Comparison of ENCODE assay signal across 8 mouse cellular contexts in the genomic region with DNA sequence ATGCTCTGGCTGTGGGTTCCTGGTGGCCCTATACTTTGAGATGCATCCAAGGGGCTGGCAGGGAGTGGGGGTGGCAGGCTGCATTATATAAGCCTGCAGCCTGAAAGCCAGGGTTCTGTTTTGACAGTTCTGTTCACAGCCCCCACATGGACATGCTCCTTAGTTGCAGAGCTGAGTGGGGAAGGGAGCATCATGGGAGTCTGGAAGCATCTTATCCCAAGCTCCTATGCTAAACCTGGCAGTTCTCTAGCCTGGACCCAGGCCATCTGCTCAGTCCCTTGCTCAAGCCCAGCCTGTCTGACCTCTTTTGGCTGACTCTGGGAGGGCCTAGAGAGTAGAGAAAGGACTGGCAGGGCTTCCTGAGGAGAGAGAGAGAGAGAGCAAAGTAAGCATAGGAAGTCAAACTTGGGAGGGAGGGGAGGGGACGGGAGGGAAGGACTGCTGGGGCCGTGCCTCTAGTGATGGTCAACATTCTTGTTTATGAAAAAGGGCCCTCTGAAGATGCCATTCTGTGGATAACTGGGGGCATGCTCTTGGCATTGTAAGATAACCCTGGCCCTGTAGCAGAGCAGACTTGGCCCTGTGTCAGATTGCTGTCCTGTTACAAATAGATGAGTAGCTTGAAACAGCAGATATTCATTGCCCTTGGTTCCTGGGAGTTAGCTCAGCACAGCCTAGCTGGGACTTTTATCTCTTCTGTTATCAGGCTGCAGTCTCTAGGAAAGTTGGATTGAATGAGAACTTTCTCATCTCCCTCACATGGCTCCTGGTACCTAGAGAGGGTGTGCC. TPM values are rescaled to one million over a fixed set of nuclear protein-coding genes. Genes with fewer than 3 reads are reported as not detected.
A peak's percentile ranks its signal among the peaks of the same experiment; 100 is the strongest.
DNase-seq lines count a peak whose midpoint lies in the region; ATAC-seq and TF ChIP-seq lines count a peak whose summit lies in the region.

No protein-coding gene starts in this region.

- no peak for TF ChIP-seq POLR2A in brain, embryonic 14.5 days (IDR thresholded peaks at IDR 0.05; ENCODE audit: borderline replicate concordance, extremely low read depth, insufficient read depth, insufficient read length, poor library complexity, severe bottlenecking)

- peak; percentile 36 to 53 for DNase-seq in kidney, postnatal 4 days
- no peak for DNase-seq in kidney, postnatal 36 days
- DNase-seq in brain, embryonic 14.5 days (ENCODE audit: low read depth), result peak; percentile 66
- peak; percentile 55 to 64 for DNase-seq in frontal cortex, postnatal 36 days (ENCODE audit: low spot score in 2 of 2)
- DNase-seq in layer of hippocampus, adult 9-11 months, result peak; percentile 44
- DNase-seq in testis, postnatal 14 days (ENCODE audit: low spot score), result peak; percentile 71
- DNase-seq in MN1 (ENCODE audit: low spot score), result no peak

- peak; percentile 67 for ATAC-seq in megakaryocyte progenitor cell, adult 5-6 weeks (replicated peaks; ENCODE audit: poor library complexity)

- TF ChIP-seq CTCF in brain, embryonic 14.5 days (IDR thresholded peaks at IDR 0.05; ENCODE audit: borderline replicate concordance, extremely low read depth, insufficient read depth, insufficient read length), result no peak

RNA-seq across cellular contexts. Expression of gene Mcm5, which starts 25.4 kb away (rescaled TPM):
- 53.3 and 80.6 TPM in 2 replicates for polyA plus RNA-seq in brain, embryonic 14.5 days (2012; rRNA removed)
- 66.1 and 75.7 TPM in 2 replicates for total RNA-seq in megakaryocyte progenitor cell, adult 5-6 weeks (2015)
- 289 and 346 TPM in 2 replicates for total RNA-seq in megakaryocyte progenitor cell, adult 5-6 weeks (2017)

RNA-seq across cellular contexts. Expression of gene Hmox1, which starts 41.4 kb away (rescaled TPM):
- 9.1 and 16.2 TPM in 2 replicates for polyA plus RNA-seq in brain, embryonic 14.5 days (2012; rRNA removed)
- 0.94 and 2.5 TPM in 2 replicates for total RNA-seq in megakaryocyte progenitor cell, adult 5-6 weeks (2015)
- 2.5 and 3.9 TPM in 2 replicates for total RNA-seq in megakaryocyte progenitor cell, adult 5-6 weeks (2017)

Comparison
In these comparisons a context has a peak if more than half of its experiments do, and no peak if none do; other contexts are left out.
1. DNase-seq: peak in kidney, postnatal 4 days (2 of 2), brain, embryonic 14.5 days (single experiment), frontal cortex, postnatal 36 days (2 of 2), layer of hippocampus, adult 9-11 months (single experiment) and testis, postnatal 14 days (single experiment); none in kidney, postnatal 36 days (0 of 2) and MN1 (single experiment).